ENCODE assay signal across 20 mouse cellular contexts in the genomic region with DNA sequence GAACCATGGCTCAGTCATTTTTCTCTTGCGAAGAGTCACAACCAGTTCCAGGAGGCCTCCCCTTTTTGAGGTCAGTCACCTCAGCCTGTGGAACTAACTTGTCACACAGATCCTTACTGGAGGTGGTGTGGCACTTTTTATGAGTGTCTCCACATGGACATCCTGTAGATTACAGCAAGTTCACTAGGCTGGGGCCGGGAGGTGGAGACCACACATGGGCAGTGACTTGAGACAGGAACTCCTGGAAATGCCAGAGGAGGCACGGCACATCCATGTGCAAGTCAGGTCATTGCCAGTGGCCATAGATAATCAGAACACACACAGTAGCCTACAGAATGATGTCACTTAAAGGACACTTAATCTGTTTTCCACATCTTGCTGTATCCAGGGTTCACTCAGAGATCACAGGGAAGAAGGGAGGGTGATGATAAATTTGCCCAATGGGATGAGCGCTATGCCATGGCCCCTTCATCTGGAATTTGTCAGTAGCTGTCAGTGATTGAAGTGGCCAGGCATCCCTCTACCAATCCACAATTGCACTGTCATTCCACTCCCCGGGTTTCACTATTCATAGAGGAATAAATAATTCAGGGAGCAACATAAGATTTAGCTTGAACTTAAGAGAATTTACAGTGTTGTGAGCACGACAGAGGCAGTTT. TPM values are rescaled to one million over a fixed set of nuclear protein-coding genes. Genes with fewer than 3 reads are reported as not detected.
A peak's percentile ranks its signal among the peaks of the same experiment; 100 is the strongest.
DNase-seq lines count a peak whose midpoint lies in the region; ATAC-seq and TF ChIP-seq lines count a peak whose summit lies in the region.
"Had no signal": no experiment of that assay in that cellular context is flagged by ENCODE, and none has a peak within 500 bp of the region (broad histone marks: within the 10 kb centered on the region; RNA-seq: fewer than 3 reads in every experiment).

No protein-coding gene starts in this region.

- 0 out of 2 replicates have a peak overlapping the region, but pooled peaks have one; percentile 23 for H3K27ac ChIP-seq in heart, embryonic 12.5 days (ENCODE audit: poor library complexity, severe bottlenecking)
- H3K27ac ChIP-seq in heart, postnatal 0 days (ENCODE audit: low read depth): no peak overlapping the region
- H3K27ac ChIP-seq: embryonic facial prominence, embryonic 13.5 days; forebrain, embryonic 12.5 days; hindbrain, embryonic 13.5 days; hindbrain, postnatal 0 days had no signal

- TF ChIP-seq EP300 in heart, postnatal 0 days (IDR thresholded peaks at IDR 0.05; ENCODE audit: low read depth): no peak

- H3K36me3 ChIP-seq in heart, embryonic 12.5 days: peaks cover 19% of the 10 kb centered on the region
- H3K36me3 ChIP-seq in heart, postnatal 0 days (replicated peaks; ENCODE audit: control insufficient read depth, insufficient read depth, low read length): peaks cover 31% of the 10 kb centered on the region

- intact Hi-C loops in heart, postnatal 10 days (cut with DNase I): no loop called here

- ATAC-seq in heart, embryonic 12.5 days (ENCODE audit: insufficient number of reproducible peaks, low FRiP score): peak; percentile 25; the same call in 1 of the 2 replicates
- peak; percentile 20; the same call in 1 of the 2 replicates for ATAC-seq in heart, postnatal 0 days (ENCODE audit: insufficient read depth, low read depth)
- ATAC-seq: forebrain, embryonic 16.5 days; hindbrain, postnatal 0 days had no signal

- H3K9ac ChIP-seq in heart, embryonic 12.5 days: no peak overlapping the region
- no peak overlapping the region for H3K9ac ChIP-seq in heart, postnatal 0 days (replicated peaks; ENCODE audit: low read depth, low read length)
- H3K9ac ChIP-seq: embryonic facial prominence, embryonic 13.5 days; forebrain, embryonic 12.5 days; hindbrain, embryonic 13.5 days had no signal

- peak overlapping the region; percentile 31; the same call in 1 of the 2 replicates for H3K4me2 ChIP-seq in heart, embryonic 12.5 days
- no peak overlapping the region for H3K4me2 ChIP-seq in heart, postnatal 0 days (ENCODE audit: low read depth, low read length)
- H3K4me2 ChIP-seq: embryonic facial prominence, embryonic 13.5 days; forebrain, embryonic 12.5 days; hindbrain, embryonic 13.5 days had no signal

- WGBS in heart, embryonic 12.5 days: 33% methylated on average over 6 of the region's 6 CpGs
- 27% methylated on average over 6 of the region's 6 CpGs for WGBS in heart, postnatal 0 days

- TF ChIP-seq CTCF in heart, postnatal 0 days (IDR thresholded peaks at IDR 0.05; ENCODE audit: low read depth): no peak

- no peak overlapping the region for H3K4me3 ChIP-seq in heart, embryonic 12.5 days
- no peak overlapping the region for H3K4me3 ChIP-seq in heart, postnatal 0 days (ENCODE audit: low read depth, low read length)
- H3K4me3 ChIP-seq: embryonic facial prominence, embryonic 13.5 days; forebrain, embryonic 12.5 days; hindbrain, embryonic 13.5 days had no signal

- H3K9me3 ChIP-seq in heart, embryonic 12.5 days (replicated peaks): no peaks in the 10 kb centered on the region
- no peaks in the 10 kb centered on the region for H3K9me3 ChIP-seq in heart, postnatal 0 days (replicated peaks; ENCODE audit: control insufficient read depth, low read length)
- H3K9me3 ChIP-seq: embryonic facial prominence, embryonic 13.5 days; forebrain, embryonic 12.5 days; hindbrain, embryonic 13.5 days had no signal

- peak; percentile 14 for DNase-seq in embryo, embryonic 11 days
- DNase-seq in embryo, embryonic 10 days (ENCODE audit: low spot score): no peak
- DNase-seq in heart, adult 18-20 months: no peak
- no peak for DNase-seq in heart, postnatal 0 days (ENCODE audit: low spot score)
- no peak for DNase-seq in heart, postnatal 10 days
- DNase-seq in gastrocnemius, postnatal 4 days (ENCODE audit: low spot score in 2 of 2): no peak
- DNase-seq: adrenal gland, adult 2 months; adrenal gland, postnatal 25 days; cerebellum, adult 18-20 months; cerebellum, adult 9-11 months; cerebellum, postnatal 36 days; gastrocnemius, postnatal 10 days; kidney, adult 11 months; kidney, adult 9 months had no signal

- no peaks in the 10 kb centered on the region for H3K27me3 ChIP-seq in heart, embryonic 12.5 days (replicated peaks)
- no peaks in the 10 kb centered on the region for H3K27me3 ChIP-seq in heart, postnatal 0 days (ENCODE audit: control insufficient read depth, insufficient read depth, low read length)
- H3K27me3 ChIP-seq: embryonic facial prominence, embryonic 13.5 days; forebrain, embryonic 12.5 days; hindbrain, embryonic 13.5 days had no signal

- peaks cover 22% of the 10 kb centered on the region for H3K4me1 ChIP-seq in heart, embryonic 12.5 days (replicated peaks)
- peaks cover 6% of the 10 kb centered on the region; the same call in 1 of the 2 replicates for H3K4me1 ChIP-seq in heart, postnatal 0 days (ENCODE audit: control insufficient read depth, insufficient read depth)
- H3K4me1 ChIP-seq: embryonic facial prominence, embryonic 13.5 days; forebrain, embryonic 12.5 days; hindbrain, embryonic 13.5 days had no signal

RNA-seq across cellular contexts. Expression of a gene that starts 59.4 kb away (rescaled TPM):
- polyA plus RNA-seq in heart, embryonic 12.5 days (2016; fragmentation: Nextera tagmentation; extraction: Ambion mirVana): 12.0 and 12.1 TPM in 2 replicates
- total RNA-seq in heart, adult 18-20 months (2021): 10 to 100 TPM; 31.0 to 32.3 TPM
- total RNA-seq in heart, postnatal 0 days (2014; rRNA removed; ENCODE audit: low replicate concordance): 32.7 and 41.1 TPM in 2 replicates
- 5.6 and 5.7 TPM in 2 replicates for polyA plus RNA-seq in heart, postnatal 0 days (2015; fragmentation: Nextera tagmentation; extraction: Ambion mirVana)
- 10 to 100 TPM; 35.8 to 40.8 TPM for total RNA-seq in heart, postnatal 10 days (2021)
- total RNA-seq in gastrocnemius, postnatal 4 days (2021): 10 to 100 TPM; 32.7 to 35.2 TPM
